Mouse (Mus musculus) CH12.LX (cell line): ENCODE results near the gene Usp35.

Experiments used
- CHD1 ChIP-seq: IDR thresholded peaks from 2 replicates; pipeline ENCODE4 v1.6.1; 2012; ENCODE audit warnings: low read depth, low read length, improper control_type of control experiment, inconsistent platforms
- CTCF ChIP-seq, 2 experiments: IDR thresholded peaks in 1 of 2; conservative IDR thresholded peaks in 1 of 2; 2 replicates each; pipeline ENCODE4 v1.5.1; 2011 to 2012; ENCODE audit warnings: low read depth in 2 of 2, low read length in 2 of 2, improper control_type of control experiment in 1 of 2, inconsistent platforms in 1 of 2, mild to moderate bottlenecking in 1 of 2, moderate library complexity in 1 of 2
- ELF1 ChIP-seq: IDR thresholded peaks from 2 replicates; pipeline ENCODE4 v1.6.1; 2014; ENCODE audit warnings: low read depth, mild to moderate bottlenecking, inconsistent platforms, low read length, improper control_type of control experiment
- EP300 ChIP-seq: IDR thresholded peaks from 2 replicates; pipeline ENCODE4 v1.6.1; 2011; ENCODE audit warnings: low read length, improper control_type of control experiment
- IRF4 ChIP-seq: IDR thresholded peaks from 2 replicates; pipeline ENCODE4 v1.6.1; 2014; ENCODE audit warnings: low read depth, mild to moderate bottlenecking, inconsistent platforms, low read length, improper control_type of control experiment
- JUND ChIP-seq: conservative IDR thresholded peaks from 2 replicates; pipeline ENCODE4 v1.6.1; 2011; ENCODE audit warnings: low read depth, low read length, improper control_type of control experiment
- MAX ChIP-seq: IDR thresholded peaks from 2 replicates; pipeline ENCODE4 v1.6.1; 2011; ENCODE audit warnings: low read length, improper control_type of control experiment
- MYC ChIP-seq: IDR thresholded peaks from 2 replicates; pipeline ENCODE4 v1.6.1; 2011; ENCODE audit warnings: low read depth, mild to moderate bottlenecking, improper control_type of control experiment, low read length
- POLR2A ChIP-seq: IDR thresholded peaks from 2 replicates; pipeline ENCODE4 v1.6.1; 2011; ENCODE audit warnings: low read depth, mild to moderate bottlenecking, improper control_type of control experiment, low read length
- RAD21 ChIP-seq: IDR thresholded peaks from 2 replicates; pipeline ENCODE4 v1.6.1; 2011; ENCODE audit warnings: low read depth, mild to moderate bottlenecking, low read length, improper control_type of control experiment, moderate library complexity
- RCOR1 ChIP-seq: conservative IDR thresholded peaks from 2 replicates; pipeline ENCODE4 v1.6.1; 2012; ENCODE audit warnings: low read depth, mild to moderate bottlenecking, inconsistent platforms, low read length, improper control_type of control experiment
- USF1 ChIP-seq: IDR thresholded peaks from 2 replicates; pipeline ENCODE4 v1.6.1; 2014; ENCODE audit warnings: low read depth, mild to moderate bottlenecking, inconsistent platforms, low read length, improper control_type of control experiment
- ZC3H11A ChIP-seq: IDR thresholded peaks from 2 replicates; pipeline ENCODE4 v1.6.1; 2012; ENCODE audit warnings: low read depth, mild to moderate bottlenecking, inconsistent platforms, low read length, improper control_type of control experiment

DNA sequence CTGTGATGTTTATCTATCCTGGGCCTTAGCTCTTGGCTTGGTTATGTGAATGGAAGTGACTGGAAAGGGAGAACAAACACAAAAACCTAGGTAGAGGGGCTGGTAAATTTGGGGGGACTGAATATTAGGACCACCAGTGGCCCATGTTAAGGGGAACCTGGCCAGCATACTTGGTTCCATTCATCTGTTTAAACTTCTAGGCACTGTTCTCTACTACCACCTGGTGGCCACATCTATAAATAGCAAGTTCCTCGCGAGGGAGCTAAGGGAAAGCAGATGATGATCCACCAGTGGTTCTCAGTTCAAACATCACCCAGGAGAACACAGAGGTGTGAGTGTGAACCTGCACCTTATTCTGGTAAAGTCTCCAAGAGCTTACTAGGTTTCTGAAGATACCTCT is 34.4 kb downstream of the Usp35 start:
- peak; percentile 82 to 89 for TF ChIP-seq CTCF (conservative IDR thresholded peaks at IDR 0.05 in 1 of 2, IDR thresholded peaks at IDR 0.05 in 1 of 2; ENCODE audit: low read depth in 2 of 2, low read length in 2 of 2)
- no peak for TF ChIP-seq USF1
- no peak for TF ChIP-seq POLR2A
- no peak for TF ChIP-seq ELF1
- TF ChIP-seq MYC: no peak
- no peak for TF ChIP-seq JUND
- peak; percentile 45; the same call in 1 of the 2 replicates for TF ChIP-seq ZC3H11A
- TF ChIP-seq EP300: no peak
- no peak for TF ChIP-seq CHD1
- TF ChIP-seq IRF4: no peak
- peak; percentile 87 for TF ChIP-seq RAD21
- TF ChIP-seq RCOR1: no peak
- TF ChIP-seq MAX: 0 out of 2 replicates have a peak, but pooled peaks have one; percentile 24
